Mouse (Mus musculus): Measurements from ENCODE around the gene Pmel.

Pmel gene

GRCm38 (mm10) chr10:128748252-128748864 lies 44.4 kb downstream of the Pmel start:
- DNase-seq (ENCODE audit: low read depth, low spot score) = peak; percentile 93

Measured in ES-CJ7 (cell line).